Mouse (Mus musculus): Measurements from ENCODE around the gene Zfp213. TPM values are rescaled to one million over a fixed set of nuclear protein-coding genes. Genes with fewer than 3 reads are reported as not detected.
"Not testable (repeated sequence)": the region's sequence is repeated elsewhere in the genome, so short reads cannot be mapped to it uniquely, and the experiment has no call there.

Zfp213 gene
- polyA plus RNA-seq, 1 experiment, result 11.2 TPM

GRCm38 (mm10) chr17:23547681-23548443 is 16.2 kb downstream of the Zfp213 start:
- WGBS, result 61% methylated on average over 11 of the region's 11 CpGs
- DNase-seq (ENCODE audit: low read depth, low spot score), result no peak

GRCm38 (mm10) chr17:23546702-23547505 is 17.1 kb downstream of the Zfp213 start:
- peak; percentile 78 for DNase-seq (ENCODE audit: low read depth, low spot score)
- 1% methylated on average over 42 of the region's 42 CpGs for WGBS

- no peak for DNase-seq (ENCODE audit: low read depth, low spot score)
- under 1% methylated on average over 20 of the region's 20 CpGs for WGBS
These were observed 17.7 kb downstream of the Zfp213 start for GRCm38 (mm10) chr17:23546333-23546701.

GRCm38 (mm10) chr17:23545841-23546240 is 18.2 kb downstream of the Zfp213 start:
- no peak for DNase-seq (ENCODE audit: low read depth, low spot score)

GRCm38 (mm10) chr17:23544766-23545165 is 19.3 kb downstream of the Zfp213 start:
- 92% methylated on average over 1 of the region's 1 CpGs for WGBS
- DNase-seq (ENCODE audit: low read depth, low spot score), result no peak

More at GRCm38 (mm10) chr17:23545841-23546240, 18.2 kb downstream of the Zfp213 start:
- 35% methylated on average over 6 of the region's 6 CpGs for WGBS

- 37% methylated on average over 4 of the region's 4 CpGs for WGBS
These were observed 20.1 kb downstream of the Zfp213 start for GRCm38 (mm10) chr17:23543983-23544382.

GRCm38 (mm10) chr17:23543325-23543724 is 20.7 kb downstream of the Zfp213 start:
- WGBS, result 21% methylated on average over 5 of the region's 5 CpGs
- peak; percentile 88 for DNase-seq (ENCODE audit: low read depth, low spot score)

More at GRCm38 (mm10) chr17:23543983-23544382, 20.1 kb downstream of the Zfp213 start:
- no peak for DNase-seq (ENCODE audit: low read depth, low spot score)

- whole genome bisulfite sequencing, result 14% methylated on average over 4 of the region's 4 CpGs
- DNase-seq (ENCODE audit: low read depth, low spot score), result no peak
These were observed 21.2 kb downstream of the Zfp213 start for GRCm38 (mm10) chr17:23542835-23543234.

- no peak for DNase-seq (ENCODE audit: low read depth, low spot score)
- 24% methylated on average over 12 of the region's 12 CpGs for WGBS
These were observed 21.9 kb downstream of the Zfp213 start for GRCm38 (mm10) chr17:23542004-23542720.

- no peak for DNase-seq (ENCODE audit: low read depth, low spot score)
- 73% methylated on average over 31 of the region's 31 CpGs for WGBS
These were observed 23.2 kb downstream of the Zfp213 start for GRCm38 (mm10) chr17:23540605-23541475.

- WGBS, result 67% methylated on average over 3 of the region's 3 CpGs
- no peak for DNase-seq (ENCODE audit: low read depth, low spot score)
These were observed 23.9 kb downstream of the Zfp213 start for GRCm38 (mm10) chr17:23540106-23540505.

- WGBS, result 94% methylated on average over 5 of the region's 5 CpGs
- DNase-seq (ENCODE audit: low read depth, low spot score), result no peak
These were observed 24.4 kb downstream of the Zfp213 start for GRCm38 (mm10) chr17:23539608-23540007.

GRCm38 (mm10) chr17:23538299-23539015 is 25.6 kb downstream of the Zfp213 start:
- DNase-seq (ENCODE audit: low read depth, low spot score), result no peak
- WGBS, result 23% methylated on average over 21 of the region's 21 CpGs

GRCm38 (mm10) chr17:23537554-23538255 is 26.3 kb downstream of the Zfp213 start:
- no peak for DNase-seq (ENCODE audit: low read depth, low spot score)

GRCm38 (mm10) chr17:23535046-23535788 is 28.8 kb downstream of the Zfp213 start:
- DNase-seq (ENCODE audit: low read depth, low spot score), result not testable (repeated sequence)
- WGBS, result 6% methylated on average over 17 of the region's 29 CpGs

More at GRCm38 (mm10) chr17:23537554-23538255, 26.3 kb downstream of the Zfp213 start:
- 17% methylated on average over 27 of the region's 27 CpGs for WGBS

GRCm38 (mm10) chr17:23533591-23534490 is 30.2 kb downstream of the Zfp213 start:
- DNase-seq (ENCODE audit: low read depth, low spot score), result not testable (repeated sequence)
- 20% methylated on average over 11 of the region's 23 CpGs for WGBS

All from large intestine, adult 2 months (tissue).